Mouse (Mus musculus): ENCODE measurements around the gene Rrbp1.

Gene Rrbp1

GRCm38 (mm10) chr2:143951028-143951420, 60.0 kb downstream of the Rrbp1 start:
- no peak for TF ChIP-seq GATA4 (IDR thresholded peaks at IDR 0.05; ENCODE audit: insufficient replicate concordance, low read length)

- no peak for TF ChIP-seq GATA4 (IDR thresholded peaks at IDR 0.05; ENCODE audit: insufficient replicate concordance, low read length)
Measured at GRCm38 (mm10) chr2:143950290-143951027, 60.6 kb downstream of the Rrbp1 start.

DNA sequence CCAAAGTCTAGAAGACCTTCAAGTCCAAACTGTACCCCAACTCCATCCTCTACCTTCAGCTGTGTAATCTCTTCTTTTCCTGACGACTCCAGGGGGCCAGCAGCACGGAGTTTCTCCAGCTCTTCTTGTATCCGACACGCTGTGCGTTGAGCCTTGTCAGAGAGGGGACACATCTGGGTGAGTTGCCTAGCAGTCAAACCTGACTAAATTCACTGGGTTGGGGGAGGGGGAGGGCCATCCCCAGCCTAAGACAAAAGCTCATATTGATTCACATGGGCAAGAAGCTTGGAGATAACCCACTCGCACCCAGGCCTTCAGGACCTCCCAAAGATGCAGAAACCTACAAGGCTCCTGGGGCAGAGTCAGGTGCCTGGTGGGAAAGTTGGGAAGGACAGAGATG, 61.8 kb downstream of the Rrbp1 start:
- TF ChIP-seq GATA4 (IDR thresholded peaks at IDR 0.05; ENCODE audit: insufficient replicate concordance, low read length), result no peak

- no peak for TF ChIP-seq GATA4 (IDR thresholded peaks at IDR 0.05; ENCODE audit: insufficient replicate concordance, low read length)
Measured at GRCm38 (mm10) chr2:143948416-143948815, 62.6 kb downstream of the Rrbp1 start.

DNA sequence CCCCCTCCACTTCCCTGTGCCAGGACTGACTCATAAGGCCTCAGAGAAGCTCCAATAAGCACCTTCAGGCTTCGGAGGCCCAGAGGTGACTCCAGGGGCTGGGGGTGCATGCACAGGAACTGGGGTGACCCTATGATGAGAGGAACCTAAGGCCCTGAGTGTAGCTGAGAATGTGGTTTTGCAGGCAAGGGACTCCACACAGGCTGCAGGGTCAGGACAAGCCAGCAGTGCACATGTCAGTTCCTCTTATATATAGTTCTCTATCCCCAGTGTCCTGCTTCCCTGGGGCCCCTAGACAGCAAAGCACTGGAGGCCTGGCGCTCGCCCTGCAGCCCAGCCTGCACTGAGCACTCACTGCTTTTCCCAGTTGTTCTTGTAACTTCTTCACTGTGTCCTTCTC, 63.1 kb downstream of the Rrbp1 start:
- TF ChIP-seq GATA4 (IDR thresholded peaks at IDR 0.05; ENCODE audit: insufficient replicate concordance, low read length), result no peak

DNA sequence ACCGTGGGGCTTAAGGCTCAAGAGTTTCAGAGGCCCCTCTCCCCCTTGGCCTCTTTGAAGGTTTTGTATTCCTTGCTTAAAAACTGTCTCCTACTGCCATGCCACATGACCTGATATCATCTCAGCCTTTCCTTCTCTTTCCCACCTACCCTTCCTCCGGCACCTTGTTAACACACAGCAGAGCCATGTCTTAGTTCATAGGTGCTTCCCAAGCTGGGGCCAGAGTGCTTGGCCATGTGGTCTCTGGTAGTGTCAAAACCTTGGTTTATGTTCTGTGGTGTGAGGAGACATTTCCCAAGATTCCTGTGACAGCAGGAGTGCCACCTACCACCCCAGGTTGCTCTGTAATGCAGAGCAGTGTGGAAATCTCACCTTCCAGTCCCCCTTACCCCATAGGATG, 64.7 kb downstream of the Rrbp1 start:
- TF ChIP-seq GATA4 (IDR thresholded peaks at IDR 0.05; ENCODE audit: insufficient replicate concordance, low read length), result no peak

- TF ChIP-seq GATA4 (IDR thresholded peaks at IDR 0.05; ENCODE audit: insufficient replicate concordance, low read length), result no peak
Measured at GRCm38 (mm10) chr2:143945466-143946075, 65.5 kb downstream of the Rrbp1 start.

DNA sequence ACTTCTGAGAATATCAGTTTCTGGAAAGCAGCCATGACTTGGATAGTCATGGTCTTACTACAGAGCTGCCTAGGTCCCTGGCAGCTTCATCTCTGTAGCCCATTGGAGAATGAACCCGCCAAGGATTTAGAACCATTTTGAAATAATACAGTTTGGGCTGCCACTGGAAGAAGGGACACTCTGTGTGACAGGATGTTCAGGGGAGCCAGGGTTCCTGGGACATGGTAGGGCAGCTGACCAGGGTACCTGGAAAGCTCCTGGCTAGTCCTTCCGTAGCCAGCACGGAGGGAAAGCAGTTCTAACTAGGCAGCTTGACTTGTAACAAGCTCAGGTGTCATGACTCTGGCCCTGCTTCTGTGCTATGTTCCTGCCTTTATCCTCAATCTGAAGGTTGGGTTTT, 66.3 kb downstream of the Rrbp1 start:
- no peak for TF ChIP-seq GATA4 (IDR thresholded peaks at IDR 0.05; ENCODE audit: insufficient replicate concordance, low read length)

- no peak for TF ChIP-seq GATA4 (IDR thresholded peaks at IDR 0.05; ENCODE audit: insufficient replicate concordance, low read length)
Measured at GRCm38 (mm10) chr2:143940406-143940805, 70.7 kb downstream of the Rrbp1 start.

GRCm38 (mm10) chr2:143937861-143938260, 73.2 kb downstream of the Rrbp1 start:
- no peak for TF ChIP-seq GATA4 (IDR thresholded peaks at IDR 0.05; ENCODE audit: insufficient replicate concordance, low read length)

- no peak for TF ChIP-seq GATA4 (IDR thresholded peaks at IDR 0.05; ENCODE audit: insufficient replicate concordance, low read length)
Measured at GRCm38 (mm10) chr2:143934439-143934838, 76.6 kb downstream of the Rrbp1 start.

- no peak for TF ChIP-seq GATA4 (IDR thresholded peaks at IDR 0.05; ENCODE audit: insufficient replicate concordance, low read length)
Measured at GRCm38 (mm10) chr2:143933516-143933915, 77.5 kb downstream of the Rrbp1 start.

- no peak for TF ChIP-seq GATA4 (IDR thresholded peaks at IDR 0.05; ENCODE audit: insufficient replicate concordance, low read length)
Measured at GRCm38 (mm10) chr2:143932340-143932873, 78.7 kb downstream of the Rrbp1 start.

GRCm38 (mm10) chr2:143929607-143930311, 81.3 kb downstream of the Rrbp1 start:
- no peak for TF ChIP-seq GATA4 (IDR thresholded peaks at IDR 0.05; ENCODE audit: insufficient replicate concordance, low read length)

GRCm38 (mm10) chr2:143925826-143926225, 85.2 kb downstream of the Rrbp1 start:
- TF ChIP-seq GATA4 (IDR thresholded peaks at IDR 0.05; ENCODE audit: insufficient replicate concordance, low read length), result no peak

DNA sequence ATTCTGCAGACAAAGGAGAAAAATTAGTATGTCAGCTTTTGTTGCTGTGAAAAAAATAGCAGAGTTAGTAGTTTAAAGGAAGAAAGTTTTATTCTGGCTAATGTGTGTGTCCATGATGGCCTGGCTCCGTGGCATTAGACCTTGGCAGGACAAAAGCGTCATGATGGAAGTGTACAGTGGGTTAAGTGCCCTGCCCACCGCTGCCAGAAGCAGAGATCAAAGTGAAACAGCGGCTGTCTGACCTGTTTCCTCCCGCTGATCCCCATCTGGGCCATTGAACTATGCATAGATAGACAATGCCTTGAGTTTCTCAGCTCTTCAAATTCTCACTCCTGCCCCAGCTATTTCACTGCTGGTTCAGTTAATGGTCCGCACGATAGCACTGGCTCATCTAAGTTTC, 87.0 kb downstream of the Rrbp1 start:
- TF ChIP-seq GATA4 (IDR thresholded peaks at IDR 0.05; ENCODE audit: insufficient replicate concordance, low read length), result no peak

All from liver, adult (tissue).